Mouse (Mus musculus): ENCODE results near the gene Cd200r4.

- no peak for TF ChIP-seq CTCF (IDR thresholded peaks at IDR 0.05; ENCODE audit: low read depth, low read length)
- no peak for TF ChIP-seq POLR2A (IDR thresholded peaks at IDR 0.05; ENCODE audit: extremely low read depth, insufficient read depth, low read length)
Observed at GRCm38 (mm10) chr16:44773673-44774072, 37.9 kb upstream of the Cd200r4 start.
